Comparison of ENCODE assay signal across 7 mouse cellular contexts in genomic region chr10:62486618-62487415, GRCm38 (mm10). TPM values are rescaled to one million over a fixed set of nuclear protein-coding genes. Genes with fewer than 3 reads are reported as not detected.
DNase-seq lines count a peak whose midpoint lies in the region; ATAC-seq lines count a peak whose summit lies in the region.

Vps26a (minus strand) TSS chr10:62486805.

- under 1% methylated on average over 53 of the region's 59 CpGs for WGBS in embryonic facial prominence, embryonic 12.5 days
- WGBS in limb, embryonic 11.5 days = under 1% methylated on average over 59 of the region's 59 CpGs
- WGBS in midbrain, embryonic 14.5 days = under 1% methylated on average over 58 of the region's 59 CpGs

- peak within 1 kb of the TSS; percentile 94 for H3K4me3 ChIP-seq in embryonic facial prominence, embryonic 12.5 days
- peak within 1 kb of the TSS; percentile 79 for H3K4me3 ChIP-seq in limb, embryonic 11.5 days (ENCODE audit: low read depth, low read length)
- H3K4me3 ChIP-seq in midbrain, embryonic 14.5 days (replicated peaks; ENCODE audit: low read depth, low read length) = peak within 1 kb of the TSS; percentile 95

- H3K27me3 ChIP-seq in embryonic facial prominence, embryonic 12.5 days = no peaks in the 10 kb centered on the region
- no peaks in the 10 kb centered on the region for H3K27me3 ChIP-seq in limb, embryonic 11.5 days (ENCODE audit: control insufficient read depth, insufficient read depth, low read length)
- no peaks in the 10 kb centered on the region for H3K27me3 ChIP-seq in midbrain, embryonic 14.5 days (ENCODE audit: control insufficient read depth, insufficient read depth, low read length)

- H3K36me3 ChIP-seq in embryonic facial prominence, embryonic 12.5 days = no peaks in the 10 kb centered on the region
- H3K36me3 ChIP-seq in limb, embryonic 11.5 days (ENCODE audit: control insufficient read depth, insufficient read depth, low read length) = no peaks in the 10 kb centered on the region
- no peaks in the 10 kb centered on the region for H3K36me3 ChIP-seq in midbrain, embryonic 14.5 days (ENCODE audit: control insufficient read depth, insufficient read depth, low read length)

- H3K27ac ChIP-seq in embryonic facial prominence, embryonic 12.5 days = peak within 1 kb of the TSS; percentile 84
- H3K27ac ChIP-seq in limb, embryonic 11.5 days (replicated peaks; ENCODE audit: low read depth, low read length) = no peak within 1 kb of the TSS
- H3K27ac ChIP-seq in midbrain, embryonic 14.5 days (replicated peaks; ENCODE audit: low read depth, low read length) = peak within 1 kb of the TSS; percentile 83

- H3K9me3 ChIP-seq in embryonic facial prominence, embryonic 12.5 days = no peaks in the 10 kb centered on the region
- no peaks in the 10 kb centered on the region for H3K9me3 ChIP-seq in limb, embryonic 11.5 days (ENCODE audit: control insufficient read depth, low read length)
- H3K9me3 ChIP-seq in midbrain, embryonic 14.5 days (ENCODE audit: control insufficient read depth, low read length) = no peaks in the 10 kb centered on the region

- H3K4me2 ChIP-seq in embryonic facial prominence, embryonic 12.5 days (replicated peaks) = peak within 1 kb of the TSS; percentile 58
- H3K4me2 ChIP-seq in limb, embryonic 11.5 days (ENCODE audit: low read depth, severe bottlenecking) = peak within 1 kb of the TSS; percentile 78
- peak within 1 kb of the TSS; percentile 84 for H3K4me2 ChIP-seq in midbrain, embryonic 14.5 days (ENCODE audit: low read length)

- ATAC-seq in embryonic facial prominence, embryonic 12.5 days (ENCODE audit: insufficient number of reproducible peaks, insufficient read depth, low FRiP score, low TSS enrichment) = peak; percentile 76
- ATAC-seq in limb, embryonic 11.5 days (ENCODE audit: insufficient number of reproducible peaks, low FRiP score, low TSS enrichment, low read depth) = peak; percentile 88
- ATAC-seq in midbrain, embryonic 14.5 days (ENCODE audit: low FRiP score, low TSS enrichment) = peak; percentile 91

- DNase-seq in adrenal gland, postnatal 25 days = peak; percentile 97
- DNase-seq in heart, adult 11 months = peak; percentile 100
- DNase-seq in kidney, adult 18-20 months = peak; percentile 99
- peak; percentile 100 for DNase-seq in limb, embryonic 11.5 days (ENCODE audit: low spot score)
- peak; percentile 99 for DNase-seq in midbrain, embryonic 14.5 days
- DNase-seq in spleen, adult 18-20 months = peak; percentile 99

- H3K4me1 ChIP-seq in embryonic facial prominence, embryonic 12.5 days = peaks cover 3% of the 10 kb centered on the region; the same call in 1 of the 2 replicates
- no peaks in the 10 kb centered on the region for H3K4me1 ChIP-seq in limb, embryonic 11.5 days (ENCODE audit: control insufficient read depth, insufficient read depth, low read length)
- peaks cover 3% of the 10 kb centered on the region; the same call in 1 of the 2 replicates for H3K4me1 ChIP-seq in midbrain, embryonic 14.5 days (ENCODE audit: control insufficient read depth, insufficient read depth, low read length)

- H3K9ac ChIP-seq in embryonic facial prominence, embryonic 12.5 days = peak within 1 kb of the TSS; percentile 80
- H3K9ac ChIP-seq in limb, embryonic 11.5 days (ENCODE audit: low read length) = peak within 1 kb of the TSS; percentile 59
- H3K9ac ChIP-seq in midbrain, embryonic 14.5 days (replicated peaks; ENCODE audit: low read length) = peak within 1 kb of the TSS; percentile 74

RNA-seq across cellular contexts. Expression of gene Vps26a, which starts in this region (rescaled TPM):
- total RNA-seq in adrenal gland, postnatal 25 days (2021) = 55.0 and 55.2 TPM in 2 replicates
- 75.8 and 78.1 TPM in 2 replicates for polyA plus RNA-seq in embryonic facial prominence, embryonic 12.5 days (2016; fragmentation: Nextera tagmentation; extraction: Ambion mirVana)
- polyA plus RNA-seq in limb, embryonic 11.5 days (2014; fragmentation: Nextera tagmentation; extraction: Ambion mirVana) = 81.3 and 82.3 TPM in 2 replicates
- 54.2 and 65.0 TPM in 2 replicates for polyA plus RNA-seq in midbrain, embryonic 14.5 days (2014; fragmentation: Nextera tagmentation; extraction: Ambion mirVana)
